Mouse (Mus musculus) myocyte (in vitro differentiated cells): ENCODE measurements at regions not wholly inside any gene's neighbourhood (a gene's known extent, or its start where the extent isn't known, plus 50 kb on each side); places are given as distances from the start of the nearest gene placed in this dataset.

Experiments used
- H3K27me3 ChIP-seq: one replicate; pipeline ENCODE4 v1.6.1; 2011; ENCODE audit not compliant: control insufficient read depth, insufficient read depth, insufficient read length
- H3K36me3 ChIP-seq: one replicate; pipeline ENCODE4 v1.6.1; 2011; ENCODE audit not compliant: control insufficient read depth, insufficient read depth
- H3K4me2 ChIP-seq: one replicate; pipeline ENCODE4 v1.6.1; 2011; ENCODE audit warnings: low read depth, control low read depth
- H3K4me3 ChIP-seq: one replicate; pipeline ENCODE4 v1.5.1; 2011; ENCODE audit warnings: mild to moderate bottlenecking, control low read depth, moderate library complexity
- H3K79me2 ChIP-seq: one replicate; pipeline ENCODE4 v1.6.1; 2011; ENCODE audit not compliant: control insufficient read depth, insufficient read depth
- H3ac ChIP-seq: one replicate; pipeline ENCODE4 v1.6.1; 2011; ENCODE audit not compliant: control insufficient read depth, insufficient read length
- CEBPB ChIP-seq: IDR thresholded peaks from 2 replicates; pipeline ENCODE4 v1.6.1; 2011; ENCODE audit warnings: mild to moderate bottlenecking, moderate library complexity; ENCODE audit not compliant: poor library complexity, insufficient read depth, severe bottlenecking
- E2F4 ChIP-seq: IDR thresholded peaks from one replicate; pipeline ENCODE4 v1.6.1; 2011; ENCODE audit warnings: mild to moderate bottlenecking, control low read depth, moderate library complexity; ENCODE audit not compliant: insufficient read depth
- MAX ChIP-seq: IDR thresholded peaks from one replicate; pipeline ENCODE4 v1.6.1; 2011; ENCODE audit warnings: low read depth, mild to moderate bottlenecking, control low read depth
- MYOD1 ChIP-seq, 3 experiments: IDR thresholded peaks; one replicate each; pipeline ENCODE4 v1.6.1; 2011; ENCODE audit warnings: control low read depth in 2 of 3, low read depth in 2 of 3, mild to moderate bottlenecking in 2 of 3, moderate library complexity in 1 of 3; ENCODE audit not compliant: insufficient read length in 2 of 3, control insufficient read depth in 1 of 3
- MYOG ChIP-seq, 3 experiments: IDR thresholded peaks; one replicate each; pipeline ENCODE4 v1.6.1; 2011; ENCODE audit warnings: control low read depth in 2 of 3, low read depth in 2 of 3, mild to moderate bottlenecking in 2 of 3; ENCODE audit not compliant: insufficient read length in 2 of 3, control insufficient read depth in 1 of 3, insufficient read depth in 1 of 3
- POLR2A ChIP-seq: IDR thresholded peaks from one replicate; pipeline ENCODE4 v1.6.1; 2011; ENCODE audit warnings: low read depth, mild to moderate bottlenecking, control low read depth, moderate library complexity; ENCODE audit not compliant: insufficient read length
- POLR2AphosphoS2 ChIP-seq: IDR thresholded peaks from one replicate; pipeline ENCODE4 v1.6.1; 2011; ENCODE audit warnings: low read depth, control low read depth; ENCODE audit not compliant: insufficient read length
- REST ChIP-seq: IDR thresholded peaks from one replicate; pipeline ENCODE4 v1.6.1; 2011; ENCODE audit warnings: mild to moderate bottlenecking, control low read depth, moderate library complexity; ENCODE audit not compliant: insufficient read depth, insufficient read length
- SRF ChIP-seq: IDR thresholded peaks from one replicate; pipeline ENCODE4 v1.6.1; 2011; ENCODE audit warnings: low read depth; ENCODE audit not compliant: control insufficient read depth, insufficient read length
- TCF12 ChIP-seq: IDR thresholded peaks from one replicate; pipeline ENCODE4 v1.6.1; 2011; ENCODE audit warnings: mild to moderate bottlenecking, control low read depth; ENCODE audit not compliant: poor library complexity, insufficient read depth, severe bottlenecking
- TCF3 ChIP-seq: IDR thresholded peaks from one replicate; pipeline ENCODE4 v1.6.1; 2011; ENCODE audit warnings: low read depth, control low read depth; ENCODE audit not compliant: insufficient read length
- USF1 ChIP-seq: IDR thresholded peaks from one replicate; pipeline ENCODE4 v1.6.1; 2011; ENCODE audit warnings: low read depth, mild to moderate bottlenecking, control low read depth, moderate library complexity

- no peaks in the 10 kb centered on the region for H3K79me2 ChIP-seq
- no peak overlapping the region for H3ac ChIP-seq
- TF ChIP-seq USF1 (no peak), E2F4 (no peak), MAX (no peak), MYOG (IDR thresholded peaks at IDR 0.05; ENCODE audit: control insufficient read depth in 1 of 3, insufficient read depth in 1 of 3, insufficient read length in 2 of 3, low read depth in 2 of 3) (no peak), POLR2A (no peak), TCF3 (no peak), TCF12 (no peak), SRF (no peak), REST (no peak), CEBPB (no peak), MYOD1 (IDR thresholded peaks at IDR 0.05; ENCODE audit: control insufficient read depth in 1 of 3, insufficient read length in 2 of 3, low read depth in 2 of 3) (no peak), POLR2AphosphoS2 (no peak)
- H3K4me3 ChIP-seq, result no peak overlapping the region
- H3K4me2 ChIP-seq, result no peak overlapping the region
- no peaks in the 10 kb centered on the region for H3K36me3 ChIP-seq
- peaks cover 25% of the 10 kb centered on the region for H3K27me3 ChIP-seq
These were observed 339.4 kb downstream of the Mtx2 start for GRCm38 (mm10) chr2:75164987-75165386.

GRCm38 (mm10) chr2:75176267-75176666, 350.7 kb downstream of the Mtx2 start:
- no peak overlapping the region for H3K4me3 ChIP-seq
- H3K4me2 ChIP-seq, result no peak overlapping the region
- H3K79me2 ChIP-seq, result no peaks in the 10 kb centered on the region
- TF ChIP-seq TCF12 (no peak), REST (no peak), CEBPB (no peak), SRF (no peak), MYOG (IDR thresholded peaks at IDR 0.05; ENCODE audit: control insufficient read depth in 1 of 3, insufficient read depth in 1 of 3, insufficient read length in 2 of 3, low read depth in 2 of 3) (no peak), POLR2AphosphoS2 (no peak), POLR2A (no peak), MAX (no peak), E2F4 (no peak), USF1 (no peak), MYOD1 (IDR thresholded peaks at IDR 0.05; ENCODE audit: control insufficient read depth in 1 of 3, insufficient read length in 2 of 3, low read depth in 2 of 3) (no peak), TCF3 (no peak)
- H3K36me3 ChIP-seq, result no peaks in the 10 kb centered on the region
- H3K27me3 ChIP-seq, result peaks cover 4% of the 10 kb centered on the region
- H3ac ChIP-seq, result no peak overlapping the region

GRCm38 (mm10) chr2:75183293-75183692, 357.7 kb downstream of the Mtx2 start:
- Histone ChIP-seq H3K79me2 (no peaks in the 10 kb centered on the region), H3K4me3 (no peak overlapping the region), H3ac (no peak overlapping the region), H3K4me2 (no peak overlapping the region), H3K27me3 (no peaks in the 10 kb centered on the region), H3K36me3 (no peaks in the 10 kb centered on the region)
- TF ChIP-seq MYOD1 (IDR thresholded peaks at IDR 0.05; ENCODE audit: control insufficient read depth in 1 of 3, insufficient read length in 2 of 3, low read depth in 2 of 3), result no peak
- no peak for TF ChIP-seq TCF12
- TF ChIP-seq POLR2A, result no peak
- TF ChIP-seq USF1, result no peak
- no peak for TF ChIP-seq MYOG (IDR thresholded peaks at IDR 0.05; ENCODE audit: control insufficient read depth in 1 of 3, insufficient read depth in 1 of 3, insufficient read length in 2 of 3, low read depth in 2 of 3)
- TF ChIP-seq REST, result no peak
- TF ChIP-seq SRF, result no peak
- no peak for TF ChIP-seq MAX

GRCm38 (mm10) chr2:75202587-75203220, 377.1 kb downstream of the Mtx2 start:
- TF ChIP-seq POLR2AphosphoS2, result no peak
- TF ChIP-seq MAX, result no peak
- TF ChIP-seq SRF, result no peak
- TF ChIP-seq TCF3, result no peak
- H3K4me2 ChIP-seq, result no peak overlapping the region

More at GRCm38 (mm10) chr2:75202587-75203220, 377.1 kb downstream of the Mtx2 start:
- peaks cover 6% of the 10 kb centered on the region for H3K27me3 ChIP-seq
- H3ac ChIP-seq, result no peak overlapping the region
- no peaks in the 10 kb centered on the region for H3K36me3 ChIP-seq
- H3K4me3 ChIP-seq, result no peak overlapping the region
- H3K79me2 ChIP-seq, result no peaks in the 10 kb centered on the region
